Mouse (Mus musculus) myocyte (in vitro differentiated cells): ENCODE measurements around the gene Yipf3. TPM values are rescaled to one million over a fixed set of nuclear protein-coding genes. Genes with fewer than 3 reads are reported as not detected.

Experiments
- H3K27me3 ChIP-seq: one replicate; pipeline ENCODE4 v1.6.1; 2011; ENCODE audit not compliant: control insufficient read depth, insufficient read depth, insufficient read length
- H3K36me3 ChIP-seq: one replicate; pipeline ENCODE4 v1.6.1; 2011; ENCODE audit not compliant: control insufficient read depth, insufficient read depth
- H3K4me2 ChIP-seq: one replicate; pipeline ENCODE4 v1.6.1; 2011; ENCODE audit warnings: low read depth, control low read depth
- H3K4me3 ChIP-seq: one replicate; pipeline ENCODE4 v1.5.1; 2011; ENCODE audit warnings: mild to moderate bottlenecking, control low read depth, moderate library complexity
- H3K79me2 ChIP-seq: one replicate; pipeline ENCODE4 v1.6.1; 2011; ENCODE audit not compliant: control insufficient read depth, insufficient read depth
- H3ac ChIP-seq: one replicate; pipeline ENCODE4 v1.6.1; 2011; ENCODE audit not compliant: control insufficient read depth, insufficient read length
- CEBPB ChIP-seq: IDR thresholded peaks from 2 replicates; pipeline ENCODE4 v1.6.1; 2011; ENCODE audit warnings: mild to moderate bottlenecking, moderate library complexity; ENCODE audit not compliant: poor library complexity, insufficient read depth, severe bottlenecking
- E2F4 ChIP-seq: IDR thresholded peaks from one replicate; pipeline ENCODE4 v1.6.1; 2011; ENCODE audit warnings: mild to moderate bottlenecking, control low read depth, moderate library complexity; ENCODE audit not compliant: insufficient read depth
- MAX ChIP-seq: IDR thresholded peaks from one replicate; pipeline ENCODE4 v1.6.1; 2011; ENCODE audit warnings: low read depth, mild to moderate bottlenecking, control low read depth
- MYOD1 ChIP-seq, 3 experiments: IDR thresholded peaks; one replicate each; pipeline ENCODE4 v1.6.1; 2011; ENCODE audit warnings: control low read depth in 2 of 3, low read depth in 2 of 3, mild to moderate bottlenecking in 2 of 3, moderate library complexity in 1 of 3; ENCODE audit not compliant: insufficient read length in 2 of 3, control insufficient read depth in 1 of 3
- MYOG ChIP-seq, 3 experiments: IDR thresholded peaks; one replicate each; pipeline ENCODE4 v1.6.1; 2011; ENCODE audit warnings: control low read depth in 2 of 3, low read depth in 2 of 3, mild to moderate bottlenecking in 2 of 3; ENCODE audit not compliant: insufficient read length in 2 of 3, control insufficient read depth in 1 of 3, insufficient read depth in 1 of 3
- POLR2A ChIP-seq: IDR thresholded peaks from one replicate; pipeline ENCODE4 v1.6.1; 2011; ENCODE audit warnings: low read depth, mild to moderate bottlenecking, control low read depth, moderate library complexity; ENCODE audit not compliant: insufficient read length
- POLR2AphosphoS2 ChIP-seq: IDR thresholded peaks from one replicate; pipeline ENCODE4 v1.6.1; 2011; ENCODE audit warnings: low read depth, control low read depth; ENCODE audit not compliant: insufficient read length
- REST ChIP-seq: IDR thresholded peaks from one replicate; pipeline ENCODE4 v1.6.1; 2011; ENCODE audit warnings: mild to moderate bottlenecking, control low read depth, moderate library complexity; ENCODE audit not compliant: insufficient read depth, insufficient read length
- SRF ChIP-seq: IDR thresholded peaks from one replicate; pipeline ENCODE4 v1.6.1; 2011; ENCODE audit warnings: low read depth; ENCODE audit not compliant: control insufficient read depth, insufficient read length
- TCF12 ChIP-seq: IDR thresholded peaks from one replicate; pipeline ENCODE4 v1.6.1; 2011; ENCODE audit warnings: mild to moderate bottlenecking, control low read depth; ENCODE audit not compliant: poor library complexity, insufficient read depth, severe bottlenecking
- TCF3 ChIP-seq: IDR thresholded peaks from one replicate; pipeline ENCODE4 v1.6.1; 2011; ENCODE audit warnings: low read depth, control low read depth; ENCODE audit not compliant: insufficient read length
- USF1 ChIP-seq: IDR thresholded peaks from one replicate; pipeline ENCODE4 v1.6.1; 2011; ENCODE audit warnings: low read depth, mild to moderate bottlenecking, control low read depth, moderate library complexity
- polyA plus RNA-seq: library from polyadenylated mRNA; unstranded; fragments of >200 nt; fragmentation: generic; extraction: Trizol; gene quantifications from one replicate; pipeline ENCODE4 v1.2.1, GENCODE M21; 2012; ENCODE audit warnings: missing spikeins

The Yipf3 gene
- polyA plus RNA-seq, 1 experiment, result 112 TPM

GRCm38 (mm10) chr17:46285407-46285806 lies 37.5 kb downstream of the Yipf3 start:
- Histone ChIP-seq H3K79me2 (peaks cover 24% of the 10 kb centered on the region), H3K27me3 (no peaks in the 10 kb centered on the region), H3K4me3 (no peak overlapping the region), H3K36me3 (no peaks in the 10 kb centered on the region), H3K4me2 (no peak overlapping the region), H3ac (no peak overlapping the region)
- TF ChIP-seq TCF3, result no peak
- no peak for TF ChIP-seq MAX
- no peak for TF ChIP-seq USF1
- no peak for TF ChIP-seq TCF12
- no peak for TF ChIP-seq POLR2AphosphoS2
- no peak for TF ChIP-seq CEBPB

- peaks cover under 1% of the 10 kb centered on the region for H3K79me2 ChIP-seq
- H3ac ChIP-seq, result no peak overlapping the region
- TF ChIP-seq MYOD1 (IDR thresholded peaks at IDR 0.05; ENCODE audit: control insufficient read depth in 1 of 3, insufficient read length in 2 of 3, low read depth in 2 of 3) (no peak), MYOG (IDR thresholded peaks at IDR 0.05; ENCODE audit: control insufficient read depth in 1 of 3, insufficient read depth in 1 of 3, insufficient read length in 2 of 3, low read depth in 2 of 3) (no peak), POLR2A (no peak), TCF12 (no peak), CEBPB (no peak), MAX (no peak), E2F4 (no peak), TCF3 (no peak), USF1 (no peak), SRF (no peak), REST (no peak), POLR2AphosphoS2 (no peak)
- H3K4me2 ChIP-seq, result no peak overlapping the region
- H3K36me3 ChIP-seq, result no peaks in the 10 kb centered on the region
- no peak overlapping the region for H3K4me3 ChIP-seq
- peaks cover 3% of the 10 kb centered on the region for H3K27me3 ChIP-seq
These were observed 39.8 kb downstream of the Yipf3 start for GRCm38 (mm10) chr17:46287678-46288095.

DNA sequence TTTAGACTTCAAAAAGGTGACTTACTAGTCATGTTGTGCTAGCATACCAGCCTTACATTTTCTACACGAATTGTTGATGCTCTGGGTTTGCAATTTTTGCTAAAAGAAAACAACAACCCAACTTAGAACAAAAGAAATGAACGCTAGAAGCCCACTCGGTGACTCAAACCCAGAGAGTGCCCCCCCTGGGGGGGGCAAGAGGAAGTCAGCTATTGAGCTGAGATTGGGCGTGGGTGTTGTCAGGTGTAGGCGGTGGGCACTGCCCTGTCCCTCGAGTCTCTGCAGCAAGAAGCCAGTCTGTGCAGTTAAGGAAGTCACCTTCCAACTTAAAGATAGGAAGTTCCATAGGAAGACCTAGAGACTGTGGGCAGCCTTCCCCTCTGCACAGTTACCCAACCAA lies 48.7 kb downstream of the Yipf3 start:
- H3K4me3 ChIP-seq, result no peak overlapping the region
- peaks cover 21% of the 10 kb centered on the region for H3K27me3 ChIP-seq
- H3ac ChIP-seq, result no peak overlapping the region
- TF ChIP-seq E2F4 (no peak), TCF3 (no peak), MAX (no peak), SRF (no peak), USF1 (no peak), TCF12 (no peak), CEBPB (no peak), MYOG (IDR thresholded peaks at IDR 0.05; ENCODE audit: control insufficient read depth in 1 of 3, insufficient read depth in 1 of 3, insufficient read length in 2 of 3, low read depth in 2 of 3) (no peak), MYOD1 (IDR thresholded peaks at IDR 0.05; ENCODE audit: control insufficient read depth in 1 of 3, insufficient read length in 2 of 3, low read depth in 2 of 3) (no peak), POLR2A (no peak), POLR2AphosphoS2 (no peak), REST (no peak)
- no peaks in the 10 kb centered on the region for H3K36me3 ChIP-seq
- no peak overlapping the region for H3K4me2 ChIP-seq
- no peaks in the 10 kb centered on the region for H3K79me2 ChIP-seq

DNA sequence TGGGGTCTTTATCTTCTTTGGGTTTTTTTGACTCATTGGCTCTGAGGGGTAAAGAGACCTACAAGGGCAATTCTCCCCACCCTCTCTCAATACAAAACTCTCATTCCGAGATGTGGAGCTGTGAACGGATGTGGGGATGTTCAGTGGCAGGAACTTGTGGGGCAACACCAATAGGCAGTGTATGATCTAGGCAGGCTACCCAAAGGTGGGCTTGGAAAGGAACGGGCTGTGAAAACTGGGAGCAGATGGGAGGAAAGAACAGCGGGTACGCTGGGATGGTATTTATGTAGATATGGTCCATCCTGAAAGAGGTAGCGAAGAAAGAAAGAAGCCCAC lies 49.1 kb downstream of the Yipf3 start:
- Histone ChIP-seq H3K79me2 (no peaks in the 10 kb centered on the region), H3K27me3 (peaks cover 21% of the 10 kb centered on the region), H3K36me3 (no peaks in the 10 kb centered on the region), H3K4me2 (peak overlapping the region; percentile 64), H3K4me3 (peak overlapping the region; percentile 19), H3ac (no peak overlapping the region)
- no peak for TF ChIP-seq MAX
- TF ChIP-seq SRF, result no peak
- TF ChIP-seq REST, result no peak
- no peak for TF ChIP-seq E2F4
- TF ChIP-seq USF1, result no peak

DNA sequence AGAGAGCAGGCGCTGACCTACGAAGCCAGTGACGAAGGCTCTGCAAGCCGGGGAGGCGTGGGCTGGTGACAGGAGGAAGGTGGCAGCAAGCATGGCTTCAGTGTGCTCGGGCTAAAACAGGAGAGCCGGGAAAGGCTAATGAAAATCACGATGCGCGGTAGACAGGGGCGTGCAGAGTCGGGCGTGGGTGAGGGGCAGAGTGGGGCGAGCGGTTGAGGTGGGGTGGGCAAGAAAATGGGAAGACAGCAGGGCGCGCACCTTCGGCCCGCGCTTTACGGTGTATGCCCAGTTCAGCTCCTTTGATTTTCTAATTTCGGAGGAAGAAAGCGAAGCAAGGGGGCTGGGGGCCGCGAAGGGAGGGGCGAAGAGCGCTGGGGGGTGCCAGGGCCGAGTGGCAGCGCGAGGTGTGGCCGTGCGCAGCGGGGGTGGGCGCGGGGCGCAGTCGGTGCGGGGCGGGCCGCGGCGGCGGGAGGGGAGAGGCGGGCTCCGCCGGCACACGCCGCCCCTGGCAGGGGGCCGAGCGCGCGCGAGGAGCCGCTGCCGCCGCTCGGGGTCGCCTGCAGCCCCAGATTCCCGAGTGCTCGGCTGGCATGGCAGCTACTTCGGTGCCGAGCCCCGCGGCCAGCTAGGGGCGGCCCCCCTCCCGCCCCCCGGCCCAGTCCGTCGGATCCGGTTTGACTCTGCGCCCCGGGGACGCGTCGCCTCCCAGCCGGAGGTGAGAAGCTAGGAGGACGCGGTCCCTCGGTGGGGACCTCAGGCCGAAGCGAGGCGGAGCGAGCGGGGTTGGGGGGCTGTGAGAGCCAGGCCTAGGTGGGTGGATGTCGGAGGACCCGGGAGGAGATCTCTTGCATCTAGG lies 49.7 kb downstream of the Yipf3 start, which contains the start of gene Dlk2:
Dlk2 (plus strand) TSS at position 58 of the 856 bp plus-strand sequence.
- peak within 1 kb of the TSS; percentile 1 for H3ac ChIP-seq
- H3K4me2 ChIP-seq, result peak within 1 kb of the TSS; percentile 90
- H3K4me3 ChIP-seq, result peak within 1 kb of the TSS; percentile 19
- TF ChIP-seq USF1, result no peak
- no peak for TF ChIP-seq REST
- no peak for TF ChIP-seq MYOD1 (IDR thresholded peaks at IDR 0.05; ENCODE audit: control insufficient read depth in 1 of 3, insufficient read length in 2 of 3, low read depth in 2 of 3)
- TF ChIP-seq TCF3, result no peak
- TF ChIP-seq MAX, result no peak
- no peak for TF ChIP-seq POLR2AphosphoS2
- TF ChIP-seq E2F4, result no peak
- TF ChIP-seq POLR2A, result no peak
- no peak for TF ChIP-seq MYOG (IDR thresholded peaks at IDR 0.05; ENCODE audit: control insufficient read depth in 1 of 3, insufficient read depth in 1 of 3, insufficient read length in 2 of 3, low read depth in 2 of 3)
- TF ChIP-seq TCF12, result no peak
- no peak for TF ChIP-seq CEBPB
- no peak for TF ChIP-seq SRF
- peaks cover 18% of the 10 kb centered on the region for H3K27me3 ChIP-seq
- H3K79me2 ChIP-seq, result no peaks in the 10 kb centered on the region
- no peaks in the 10 kb centered on the region for H3K36me3 ChIP-seq
